Mouse (Mus musculus) liver, embryonic 14.5 days (tissue): ENCODE measurements around the gene Slc27a1. TPM values are rescaled to one million over a fixed set of nuclear protein-coding genes. Genes with fewer than 3 reads are reported as not detected.

Experiments used
- ATAC-seq: fragments of 200-750 bp; cut with Nextera tagmentation; 2 replicates; pipeline ENCODE4 v1.8.0; 2017; ENCODE audit warnings: moderate number of reproducible peaks, mild to moderate bottlenecking, moderate library complexity; ENCODE audit not compliant: insufficient read depth
- DNase-seq, 3 experiments: peaks; one replicate each; pipeline ENCODE4 v3.0.0-alpha.2; 2012 to 2013; ENCODE audit warnings: low read depth in 3 of 3, low spot score in 3 of 3
- H3K27ac ChIP-seq: fragments of 300-500 bp; sonication (generic); 2 replicates; pipeline ENCODE4 v1.5.1; 2014; ENCODE audit warnings: moderate library complexity, mild to moderate bottlenecking, control low read depth, inconsistent platforms
- H3K27me3 ChIP-seq: fragments of 300-500 bp; sonication (generic); 2 replicates; pipeline ENCODE4 v1.6.1; 2014; ENCODE audit warnings: mild to moderate bottlenecking, low read length, moderate library complexity; ENCODE audit not compliant: control insufficient read depth, insufficient read depth
- H3K36me3 ChIP-seq: fragments of 300-500 bp; sonication (generic); replicated peaks from 2 replicates; pipeline ENCODE4 v1.6.1; 2014; ENCODE audit warnings: low read depth; ENCODE audit not compliant: control insufficient read depth, insufficient read depth
- H3K4me1 ChIP-seq, 2 experiments: fragments of 200-500 bp in 1 of 2; fragments of 300-500 bp in 1 of 2; sonication (generic) in 1 of 2; replicated peaks; 2 replicates each; pipeline ENCODE4 v1.6.1; 2012 to 2014; ENCODE audit warnings: antibody characterized with exemption in 1 of 2, inconsistent platforms in 1 of 2, low read length in 1 of 2; ENCODE audit not compliant: control insufficient read depth in 2 of 2, insufficient read depth in 2 of 2
- H3K4me2 ChIP-seq: fragments of 300-500 bp; sonication (generic); 2 replicates; pipeline ENCODE4 v1.6.1; 2014; ENCODE audit warnings: low read depth, mild to moderate bottlenecking, control low read depth, moderate library complexity
- H3K4me3 ChIP-seq, 2 experiments: fragments of 200-500 bp in 1 of 2; fragments of 300-500 bp in 1 of 2; sonication (generic) in 1 of 2; 2 replicates each; pipeline ENCODE4 v1.5.1; 2012 to 2014; ENCODE audit warnings: low read depth in 2 of 2, low read length in 2 of 2, mild to moderate bottlenecking in 2 of 2, control low read depth in 1 of 2, inconsistent platforms in 1 of 2, moderate library complexity in 1 of 2; ENCODE audit not compliant: insufficient read depth in 1 of 2
- H3K9ac ChIP-seq: fragments of 300-500 bp; sonication (generic); replicated peaks from 2 replicates; pipeline ENCODE4 v1.6.1; 2014; ENCODE audit warnings: mild to moderate bottlenecking, control low read depth, moderate library complexity
- H3K9me3 ChIP-seq: fragments of 300-500 bp; sonication (generic); 2 replicates; pipeline ENCODE4 v1.6.1; 2016; ENCODE audit warnings: low read length, mixed read lengths; ENCODE audit not compliant: control insufficient read depth
- CTCF ChIP-seq: IDR thresholded peaks from 2 replicates; pipeline ENCODE4 v1.5.1; 2016; ENCODE audit warnings: antibody characterized with exemption, low read depth, control low read depth
- EP300 ChIP-seq: IDR thresholded peaks from 2 replicates; pipeline ENCODE4 v1.6.1; 2016; ENCODE audit warnings: antibody characterized with exemption, low read depth
- WGBS: fragments of 180-500 bp; shearing (Covaris S2); extraction: QIAGEN DNeasy Blood & Tissue Kit; methylation state at CpG from one replicate; pipeline ENCODE4 v1.1.7; 2014; ENCODE audit not compliant: insufficient replicate concordance; 5-methylcytosine and 5-hydroxymethylcytosine counted together
- polyA plus RNA-seq, 2 experiments: library from polyadenylated mRNA; depleted of rRNA in 1 of 2; stranded (reverse) in 1 of 2; unstranded in 1 of 2; fragments of >200 nt; fragmentation: Nextera tagmentation in 1 of 2; extraction: Ambion mirVana in 1 of 2; gene quantifications; 2 replicates each; pipeline versions ENCODE4 v1.2.1 to v1.2.3; 2012 to 2014

The Slc27a1 gene
- polyA plus RNA-seq, 2 experiments, result 0.28 to 1.9 TPM

DNA sequence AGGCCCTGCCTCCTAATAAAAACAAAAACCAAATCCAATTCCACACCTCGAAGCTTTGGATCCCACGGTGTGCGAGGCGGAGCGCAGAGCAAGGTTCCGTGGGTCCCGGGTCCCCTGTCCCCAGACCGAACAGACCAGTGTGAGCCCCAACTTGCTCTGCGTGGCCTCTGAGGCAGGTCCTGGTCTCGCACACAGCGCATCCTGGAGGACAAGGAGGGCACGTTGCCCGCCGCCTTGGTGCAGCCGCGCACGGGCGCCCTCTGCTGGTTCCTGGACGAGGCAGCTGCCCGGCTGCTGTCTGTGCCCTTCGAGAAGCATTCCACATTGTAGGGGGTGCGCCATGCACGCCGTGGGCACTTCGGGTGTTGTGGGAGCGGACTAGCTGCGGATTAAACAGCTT, 27.2 kb downstream of the Slc27a1 start:
- peak; percentile 100 for TF ChIP-seq CTCF
- no peak for TF ChIP-seq EP300
- no peaks in the 10 kb centered on the region for H3K9me3 ChIP-seq
- H3K27ac ChIP-seq, result no peak overlapping the region
- peaks cover 9 to 15% of the 10 kb centered on the region in 2 experiments for H3K4me1 ChIP-seq
- no peaks in the 10 kb centered on the region for H3K36me3 ChIP-seq
- H3K9ac ChIP-seq, result no peak overlapping the region
- no peak overlapping the region for H3K4me3 ChIP-seq
- peak; percentile 54 to 61 (median 58) for DNase-seq
- no peak overlapping the region for H3K4me2 ChIP-seq
- 11% methylated on average over 27 of the region's 27 CpGs for WGBS
- H3K27me3 ChIP-seq, result peaks cover 3% of the 10 kb centered on the region; the same call in 1 of the 2 replicates
- ATAC-seq, result no peak

- Histone ChIP-seq H3K36me3 (no peaks in the 10 kb centered on the region), H3K27me3 (peaks cover 6% of the 10 kb centered on the region; the same call in 1 of the 2 replicates), H3K4me1 (peaks cover 6 to 10% of the 10 kb centered on the region in 2 experiments), H3K9ac (no peak overlapping the region), H3K27ac (no peak overlapping the region), H3K9me3 (no peaks in the 10 kb centered on the region), H3K4me2 (no peak overlapping the region), H3K4me3 (no peak overlapping the region)
- no peak for ATAC-seq
- DNase-seq, result no peak
- 47% methylated on average over 6 of the region's 6 CpGs for WGBS
- no peak for TF ChIP-seq CTCF
Measured at GRCm38 (mm10) chr8:71596384-71596783, 27.7 kb downstream of the Slc27a1 start.

- Histone ChIP-seq H3K9ac (no peak overlapping the region), H3K36me3 (no peaks in the 10 kb centered on the region), H3K4me2 (no peak overlapping the region), H3K4me1 (peaks cover 6 to 9% of the 10 kb centered on the region in 2 experiments), H3K9me3 (no peaks in the 10 kb centered on the region), H3K4me3 (no peak overlapping the region), H3K27ac (no peak overlapping the region), H3K27me3 (peaks cover 10% of the 10 kb centered on the region)
- ATAC-seq (no peak), DNase-seq (no peak)
- TF ChIP-seq CTCF (no peak), EP300 (no peak)
- WGBS, result 60% methylated on average over 4 of the region's 4 CpGs
Measured at GRCm38 (mm10) chr8:71596798-71597197, 28.1 kb downstream of the Slc27a1 start.

GRCm38 (mm10) chr8:71597451-71597850, 28.8 kb downstream of the Slc27a1 start, which contains the start of gene Fam129c:
TSS of gene Fam129c (plus strand) at chr8:71597648.
- H3K4me2 ChIP-seq, result no peak within 1 kb of the TSS
- H3K4me3 ChIP-seq, result no peak within 1 kb of the TSS
- H3K4me1 ChIP-seq, result peaks cover 6 to 9% of the 10 kb centered on the region in 2 experiments
- ATAC-seq (no peak), DNase-seq (no peak)
- WGBS, result 74% methylated on average over 3 of the region's 3 CpGs
- H3K27me3 ChIP-seq, result peaks cover 17% of the 10 kb centered on the region
- H3K9me3 ChIP-seq, result no peaks in the 10 kb centered on the region
- no peaks in the 10 kb centered on the region for H3K36me3 ChIP-seq
- no peak within 1 kb of the TSS for H3K9ac ChIP-seq
- H3K27ac ChIP-seq, result no peak within 1 kb of the TSS
- TF ChIP-seq EP300 (no peak), CTCF (no peak)

- no peak overlapping the region for H3K27ac ChIP-seq
- no peaks in the 10 kb centered on the region for H3K36me3 ChIP-seq
- no peaks in the 10 kb centered on the region for H3K9me3 ChIP-seq
- H3K9ac ChIP-seq, result no peak overlapping the region
- ATAC-seq, result no peak
- TF ChIP-seq CTCF (no peak), EP300 (no peak)
- peaks cover 0 to 2% of the 10 kb centered on the region in 2 experiments; a peak in 3 of 4 replicates for H3K4me1 ChIP-seq
- DNase-seq, result no peak
- no peak overlapping the region for H3K4me3 ChIP-seq
- no peak overlapping the region for H3K4me2 ChIP-seq
- peaks cover 24% of the 10 kb centered on the region for H3K27me3 ChIP-seq
Measured at GRCm38 (mm10) chr8:71598375-71598774, 29.7 kb downstream of the Slc27a1 start.

DNA sequence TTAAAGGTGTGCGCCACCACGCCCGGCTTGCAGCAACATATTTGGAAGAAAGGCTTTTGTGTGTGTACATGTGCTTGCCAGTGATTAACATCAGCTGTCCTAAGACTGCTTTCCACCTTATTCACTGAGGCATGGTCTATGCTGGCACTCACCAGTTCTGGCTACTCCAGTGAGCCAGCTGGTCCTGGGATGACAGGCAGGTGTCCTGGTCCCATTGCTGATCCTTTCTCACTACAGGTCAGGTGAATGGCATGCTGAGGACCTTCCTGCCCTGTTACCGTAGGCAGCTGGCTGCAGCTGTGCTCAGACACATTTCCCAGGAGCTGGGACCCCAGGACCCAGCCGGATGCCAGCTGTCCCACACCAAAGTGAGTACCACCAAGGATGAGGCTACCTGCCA, 30.2 kb downstream of the Slc27a1 start:
- H3K4me2 ChIP-seq, result no peak overlapping the region
- no peaks in the 10 kb centered on the region for H3K9me3 ChIP-seq
- H3K9ac ChIP-seq, result no peak overlapping the region
- H3K36me3 ChIP-seq, result no peaks in the 10 kb centered on the region
- H3K4me3 ChIP-seq, result no peak overlapping the region
- H3K27me3 ChIP-seq, result peaks cover 27% of the 10 kb centered on the region
- DNase-seq, result no peak
- H3K27ac ChIP-seq, result no peak overlapping the region
- TF ChIP-seq EP300 (no peak), CTCF (no peak)
- ATAC-seq, result no peak
- WGBS, result 82% methylated on average over 5 of the region's 5 CpGs
- H3K4me1 ChIP-seq, result no peaks in the 10 kb centered on the region
